Mouse (Mus musculus) cortical plate, adult 2 months (tissue): ENCODE results near the gene Cmtm8.

Experiments
- CTCF ChIP-seq: fragments of 200-500 bp; IDR thresholded peaks from 2 replicates; pipeline ENCODE4 v1.5.1; 2011; ENCODE audit warnings: mild to moderate bottlenecking, control low read depth, low read length; ENCODE audit not compliant: insufficient read depth; ENCODE audit errors: extremely low read depth
- POLR2A ChIP-seq: fragments of 200-500 bp; IDR thresholded peaks from 2 replicates; pipeline ENCODE4 v1.6.1; 2011; ENCODE audit warnings: mild to moderate bottlenecking, low read length, control low read depth; ENCODE audit not compliant: insufficient read depth; ENCODE audit errors: extremely low read depth

DNA sequence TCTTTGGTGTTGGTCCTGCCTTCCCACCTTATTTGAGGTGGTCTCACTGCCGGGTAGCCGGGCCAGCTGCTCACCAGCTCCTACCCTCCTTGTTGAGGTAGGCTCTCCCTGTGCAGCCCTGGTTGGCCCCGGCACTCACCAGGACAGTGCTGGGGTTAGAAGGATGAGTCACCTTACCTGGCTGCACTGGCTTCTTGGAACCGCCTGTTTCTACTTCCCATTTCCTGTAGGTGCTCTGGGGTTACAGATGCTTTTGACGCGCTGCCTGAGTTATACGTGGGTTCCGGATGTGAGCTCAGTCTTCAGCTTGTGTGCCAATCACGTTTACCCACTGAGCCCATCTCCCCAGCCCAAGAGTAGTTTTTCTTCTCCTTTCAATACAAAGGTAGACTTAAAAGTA, 103.6 kb downstream of the Cmtm8 start:
- TF ChIP-seq CTCF: no peak
- TF ChIP-seq POLR2A: no peak
